Mouse (Mus musculus) megakaryocyte, embryonic 14.5 days (primary cell): ENCODE data around the gene Slc41a2. TPM values are rescaled to one million over a fixed set of nuclear protein-coding genes. Genes with fewer than 3 reads are reported as not detected.
A peak's percentile ranks its signal among the peaks of the same experiment; 100 is the strongest.

Experiments used
- H3K27me3 ChIP-seq: replicated peaks from 2 replicates; pipeline ENCODE3; 2012; ENCODE audit warnings: inconsistent platforms
- H3K36me3 ChIP-seq: replicated peaks from 2 replicates; pipeline ENCODE3; 2012; ENCODE audit warnings: low read length, inconsistent platforms, mixed read lengths
- H3K4me1 ChIP-seq: 2 replicates; pipeline ENCODE4 v1.6.1; 2012; ENCODE audit warnings: inconsistent platforms
- H3K4me3 ChIP-seq: replicated peaks from 2 replicates; pipeline ENCODE3; 2012; ENCODE audit warnings: moderate library complexity, mild to moderate bottlenecking, inconsistent platforms
- H3K9me3 ChIP-seq: 2 replicates; pipeline ENCODE4 v1.6.1; 2012; ENCODE audit warnings: inconsistent platforms
- FLI1 ChIP-seq: IDR thresholded peaks from 2 replicates; pipeline ENCODE4 v1.6.1; 2012; ENCODE audit warnings: low read length, inconsistent platforms, mixed read lengths
- GATA1 ChIP-seq: IDR thresholded peaks from 3 replicates; pipeline ENCODE4 v1.6.1; 2012; ENCODE audit warnings: mixed read lengths, low read length, inconsistent platforms, borderline replicate concordance
- polyA plus RNA-seq: library from polyadenylated mRNA; stranded (reverse); fragments of >175 nt; gene quantifications from 2 replicates; pipeline ENCODE4 v1.2.3, GENCODE M21; 2012; ENCODE audit warnings: low replicate concordance; ENCODE audit not compliant: insufficient read depth

The Slc41a2 gene
- polyA plus RNA-seq, 1 experiment: 0.02 TPM

DNA sequence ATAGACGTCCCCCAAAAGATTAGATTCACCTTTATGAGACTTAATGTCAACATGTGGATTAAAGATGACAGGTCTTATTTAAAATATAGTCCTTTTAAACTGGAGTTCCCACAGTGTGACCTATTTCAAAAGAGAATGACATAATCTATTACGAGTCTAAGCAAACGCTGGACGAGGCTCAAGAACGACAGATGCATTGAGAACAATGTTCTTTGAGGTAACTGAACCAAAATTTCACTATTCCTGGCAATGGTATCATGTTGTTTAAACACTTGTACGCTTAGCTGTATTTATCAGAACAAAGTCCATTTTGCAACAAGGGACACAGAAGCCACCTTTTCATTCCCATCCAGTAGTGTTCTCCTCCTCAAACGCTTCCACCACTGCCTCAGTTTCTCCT, 27.3 kb downstream of the Slc41a2 start:
- peaks cover 14% of the 10 kb centered on the region for H3K9me3 ChIP-seq

DNA sequence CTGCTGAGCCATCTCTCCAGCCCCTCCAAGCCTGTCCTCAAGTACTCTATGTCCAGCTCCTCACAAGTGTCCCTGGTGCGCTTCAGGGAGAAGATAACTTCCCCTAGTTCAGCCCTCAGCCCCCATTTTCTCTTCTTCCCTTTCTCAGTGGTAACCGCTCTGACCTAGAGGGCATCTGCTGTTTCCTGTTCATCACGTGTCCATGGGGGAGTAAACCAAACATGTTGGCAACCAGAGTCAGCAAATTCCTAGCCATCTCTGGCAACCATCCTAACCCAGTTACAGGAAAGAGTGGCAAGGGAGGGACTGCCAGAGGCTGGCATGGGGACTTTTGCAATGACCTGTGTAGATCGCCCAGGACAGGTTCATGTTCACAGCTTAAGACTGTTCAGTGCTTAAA, 36.0 kb downstream of the Slc41a2 start:
- TF ChIP-seq GATA1 (no peak), FLI1 (no peak)
- Histone ChIP-seq H3K4me1 (peaks cover 11% of the 10 kb centered on the region), H3K27me3 (no peaks in the 10 kb centered on the region), H3K4me3 (peak overlapping the region; percentile 66), H3K36me3 (peaks cover 5% of the 10 kb centered on the region), H3K9me3 (peaks cover 7% of the 10 kb centered on the region)

More for the DNA sequence above, 27.3 kb downstream of the Slc41a2 start:
- TF ChIP-seq FLI1: no peak
- TF ChIP-seq GATA1: no peak
- Histone ChIP-seq H3K27me3 (no peaks in the 10 kb centered on the region), H3K4me1 (peaks cover 17% of the 10 kb centered on the region), H3K4me3 (no peak overlapping the region), H3K36me3 (no peaks in the 10 kb centered on the region)

- H3K27me3 ChIP-seq: no peaks in the 10 kb centered on the region
- H3K4me3 ChIP-seq: no peak overlapping the region
- peaks cover 5% of the 10 kb centered on the region for H3K36me3 ChIP-seq
- peaks cover 11% of the 10 kb centered on the region for H3K4me1 ChIP-seq
- peaks cover 7% of the 10 kb centered on the region for H3K9me3 ChIP-seq
- TF ChIP-seq GATA1: no peak
- no peak for TF ChIP-seq FLI1
These were observed 36.6 kb downstream of the Slc41a2 start for GRCm38 (mm10) chr10:83301054-83301453.

GRCm38 (mm10) chr10:83297017-83297416, 40.7 kb downstream of the Slc41a2 start:
- Histone ChIP-seq H3K4me1 (peaks cover 8% of the 10 kb centered on the region), H3K36me3 (no peaks in the 10 kb centered on the region), H3K9me3 (no peaks in the 10 kb centered on the region), H3K27me3 (peaks cover 14% of the 10 kb centered on the region), H3K4me3 (no peak overlapping the region)
- no peak for TF ChIP-seq FLI1
- no peak for TF ChIP-seq GATA1

GRCm38 (mm10) chr10:83294746-83295145, 42.9 kb downstream of the Slc41a2 start:
- Histone ChIP-seq H3K27me3 (peaks cover 23% of the 10 kb centered on the region), H3K36me3 (no peaks in the 10 kb centered on the region), H3K4me1 (no peaks in the 10 kb centered on the region), H3K9me3 (no peaks in the 10 kb centered on the region), H3K4me3 (no peak overlapping the region)
- TF ChIP-seq GATA1 (no peak), FLI1 (no peak)

DNA sequence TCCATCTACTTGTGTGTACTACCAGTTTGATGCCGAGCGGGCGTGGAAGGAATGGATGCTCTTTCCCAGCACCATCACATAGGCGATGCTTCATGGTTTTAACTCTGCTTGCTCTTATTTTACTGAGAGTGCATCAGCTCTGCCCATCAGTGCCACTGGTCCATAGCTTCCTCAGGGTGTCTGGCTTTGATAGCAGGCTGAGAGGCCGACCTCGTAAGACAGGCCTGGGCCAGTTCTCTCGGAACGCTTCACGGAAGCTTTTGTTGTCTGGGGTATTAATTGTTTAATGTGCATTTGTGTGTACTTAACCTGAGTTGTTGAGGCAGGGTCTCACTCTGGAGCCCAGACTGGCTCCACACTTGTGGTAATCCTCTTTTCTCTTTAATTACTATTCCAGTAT, 44.3 kb downstream of the Slc41a2 start:
- Histone ChIP-seq H3K4me1 (no peaks in the 10 kb centered on the region), H3K36me3 (no peaks in the 10 kb centered on the region), H3K4me3 (no peak overlapping the region), H3K9me3 (no peaks in the 10 kb centered on the region), H3K27me3 (peaks cover 24% of the 10 kb centered on the region)
- TF ChIP-seq GATA1 (no peak), FLI1 (no peak)

- Histone ChIP-seq H3K4me1 (no peaks in the 10 kb centered on the region), H3K27me3 (peaks cover 27% of the 10 kb centered on the region), H3K4me3 (no peak overlapping the region), H3K9me3 (no peaks in the 10 kb centered on the region), H3K36me3 (no peaks in the 10 kb centered on the region)
- TF ChIP-seq FLI1: no peak
- no peak for TF ChIP-seq GATA1
These were observed 46.0 kb downstream of the Slc41a2 start for GRCm38 (mm10) chr10:83291731-83292130.

GRCm38 (mm10) chr10:83287828-83288227, 49.9 kb downstream of the Slc41a2 start:
- TF ChIP-seq FLI1 (no peak), GATA1 (no peak)
- no peak overlapping the region for H3K4me3 ChIP-seq
- H3K4me1 ChIP-seq: no peaks in the 10 kb centered on the region
- no peaks in the 10 kb centered on the region for H3K9me3 ChIP-seq
- no peaks in the 10 kb centered on the region for H3K36me3 ChIP-seq
- peaks cover 24% of the 10 kb centered on the region for H3K27me3 ChIP-seq

- H3K4me3 ChIP-seq: no peak overlapping the region
- H3K27me3 ChIP-seq: peaks cover 17% of the 10 kb centered on the region
- TF ChIP-seq GATA1: no peak
- TF ChIP-seq FLI1: no peak
- H3K4me1 ChIP-seq: no peaks in the 10 kb centered on the region
- H3K36me3 ChIP-seq: no peaks in the 10 kb centered on the region
- H3K9me3 ChIP-seq: no peaks in the 10 kb centered on the region
These were observed 51.3 kb downstream of the Slc41a2 start for GRCm38 (mm10) chr10:83286399-83286798.

GRCm38 (mm10) chr10:83285724-83286256, 51.9 kb downstream of the Slc41a2 start:
- no peaks in the 10 kb centered on the region for H3K4me1 ChIP-seq
- no peak overlapping the region for H3K4me3 ChIP-seq
- no peaks in the 10 kb centered on the region for H3K36me3 ChIP-seq
- H3K27me3 ChIP-seq: peaks cover 15% of the 10 kb centered on the region
- TF ChIP-seq FLI1: no peak
- no peak for TF ChIP-seq GATA1
- H3K9me3 ChIP-seq: no peaks in the 10 kb centered on the region

DNA sequence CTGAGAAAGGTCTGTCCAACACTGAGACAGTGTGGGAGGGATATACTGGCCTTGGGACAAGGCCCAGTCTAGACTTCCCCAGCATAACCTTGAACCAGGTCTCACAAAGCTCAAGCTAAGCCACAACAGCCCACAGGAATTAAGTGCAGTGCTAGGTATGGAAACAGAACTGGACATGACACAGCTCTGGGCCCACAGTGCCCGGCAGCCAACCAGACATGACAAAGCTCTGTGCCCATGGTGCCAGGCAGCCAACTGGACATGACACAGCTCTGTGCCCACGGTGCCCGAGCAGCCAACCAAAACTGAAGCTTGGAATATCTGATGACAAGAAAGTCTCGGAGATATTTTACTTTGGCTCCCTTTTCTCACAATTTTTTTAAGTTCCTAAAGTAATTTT, 52.8 kb downstream of the Slc41a2 start:
- peaks cover 13% of the 10 kb centered on the region for H3K27me3 ChIP-seq
- no peaks in the 10 kb centered on the region for H3K4me1 ChIP-seq
- no peaks in the 10 kb centered on the region for H3K9me3 ChIP-seq
- no peak overlapping the region for H3K4me3 ChIP-seq
- H3K36me3 ChIP-seq: no peaks in the 10 kb centered on the region
- TF ChIP-seq GATA1 (no peak), FLI1 (no peak)
